Comparison of ENCODE assay signal across 8 mouse cellular contexts in the genomic region with DNA sequence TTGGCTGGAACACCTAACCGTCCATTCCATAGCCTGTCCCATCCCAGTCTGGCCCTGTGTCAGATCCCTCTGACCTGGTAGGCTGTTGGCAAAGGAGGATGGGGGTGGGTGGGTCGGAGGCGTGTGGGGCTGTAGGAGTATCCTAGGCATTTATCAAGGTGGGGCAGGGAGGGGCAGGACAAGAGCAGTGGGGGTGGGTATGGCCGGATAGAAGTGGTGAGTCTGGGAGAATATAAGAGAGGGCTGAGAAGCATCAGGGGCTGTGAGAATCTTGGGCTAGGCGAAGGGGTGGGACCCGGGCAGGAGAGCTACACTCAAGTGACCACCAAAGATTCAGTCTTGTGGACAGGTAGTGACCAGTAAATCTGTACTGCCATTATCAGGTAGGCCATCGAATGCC. TPM values are rescaled to one million over a fixed set of nuclear protein-coding genes. Genes with fewer than 3 reads are reported as not detected.
A peak's percentile ranks its signal among the peaks of the same experiment; 100 is the strongest.
DNase-seq lines count a peak whose midpoint lies in the region; ATAC-seq and TF ChIP-seq lines count a peak whose summit lies in the region.

No protein-coding gene starts in this region.

- no peak for TF ChIP-seq CTCF in gastrocnemius, adult 2 months (IDR thresholded peaks at IDR 0.05)
- TF ChIP-seq CTCF in thymus, adult 2 months (IDR thresholded peaks at IDR 0.05; ENCODE audit: borderline replicate concordance, control insufficient read depth, extremely low read depth, insufficient read depth, low read length, poor library complexity), result no peak

- 90% methylated on average over 7 of the region's 7 CpGs for WGBS in thymus, adult 2 months
- 54% methylated on average over 7 of the region's 7 CpGs for whole genome bisulfite sequencing in liver, embryonic 13.5 days (ENCODE audit: insufficient replicate concordance)

- H3K9ac ChIP-seq in liver, embryonic 13.5 days, result no peak overlapping the region

- H3K4me2 ChIP-seq in liver, embryonic 13.5 days, result peak overlapping the region; percentile 57

- intact Hi-C loops in gastrocnemius, adult 2 months (cut with DNase I), result no loop called here

- no peak for ATAC-seq in liver, embryonic 13.5 days (ENCODE audit: low read depth)
- ATAC-seq in megakaryocyte progenitor cell, adult 5-6 weeks (replicated peaks; ENCODE audit: poor library complexity), result no peak

- H3K4me1 ChIP-seq in thymus, adult 2 months (replicated peaks; ENCODE audit: control insufficient read depth, insufficient read depth, low read length), result peaks cover 33% of the 10 kb centered on the region
- peaks cover 3% of the 10 kb centered on the region; the same call in 1 of the 2 replicates for H3K4me1 ChIP-seq in liver, embryonic 13.5 days (replicated peaks)

- peaks cover 3% of the 10 kb centered on the region; the same call in 1 of the 2 replicates for H3K27me3 ChIP-seq in thymus, adult 2 months (ENCODE audit: control insufficient read depth, insufficient read depth, low read length)
- H3K27me3 ChIP-seq in liver, embryonic 13.5 days, result peaks cover 43% of the 10 kb centered on the region

- no peaks in the 10 kb centered on the region for H3K36me3 ChIP-seq in thymus, adult 2 months (ENCODE audit: control insufficient read depth, insufficient read depth, low read length)
- no peaks in the 10 kb centered on the region for H3K36me3 ChIP-seq in liver, embryonic 13.5 days

- peak overlapping the region; percentile 69 for H3K4me3 ChIP-seq in gastrocnemius, adult 2 months
- H3K4me3 ChIP-seq in thymus, adult 2 months (ENCODE audit: control insufficient read depth, insufficient read depth, low read length), result peak overlapping the region; percentile 25
- no peak overlapping the region; the same call in 1 of the 2 replicates for H3K4me3 ChIP-seq in liver, embryonic 13.5 days (replicated peaks)

- no peak for TF ChIP-seq POLR2A in thymus, adult 2 months (IDR thresholded peaks at IDR 0.05; ENCODE audit: control insufficient read depth, extremely low read depth, insufficient read depth, low read length, poor library complexity)

- no peak for DNase-seq in gastrocnemius, adult 2 months
- no peak for DNase-seq in gastrocnemius, adult 8-10 months (ENCODE audit: low spot score in 2 of 2)
- DNase-seq in thymus, adult 2 months, result no peak
- DNase-seq in thymus, postnatal 25 days, result no peak
- DNase-seq in liver, embryonic 13.5 days, result no peak
- no peak for DNase-seq in frontal cortex, postnatal 25 days (ENCODE audit: low spot score in 2 of 2)
- DNase-seq in adrenal gland, adult 8-10 months, result no peak

- no peaks in the 10 kb centered on the region for H3K9me3 ChIP-seq in liver, embryonic 13.5 days (replicated peaks)

- peak overlapping the region; percentile 57 for H3K27ac ChIP-seq in gastrocnemius, adult 2 months
- H3K27ac ChIP-seq in thymus, adult 2 months (ENCODE audit: control insufficient read depth, insufficient read depth, low read length), result no peak overlapping the region
- H3K27ac ChIP-seq in liver, embryonic 13.5 days, result no peak overlapping the region

RNA-seq across cellular contexts. Expression of a gene that starts 0.7 kb away (rescaled TPM):
- total RNA-seq in gastrocnemius, adult 2 months (2021), result 1 to 10 TPM; 4.1 to 4.9 TPM
- 1 to 10 TPM; 3.5 to 5.1 (median 3.6) TPM for total RNA-seq in gastrocnemius, adult 8-10 months (2022)
- 144 and 156 TPM in 2 replicates for polyA plus RNA-seq in thymus, adult 2 months (2012; rRNA removed)
- 6.9 and 9.2 TPM in 2 replicates for polyA plus RNA-seq in liver, embryonic 13.5 days (2015; fragmentation: Nextera tagmentation; extraction: Ambion mirVana)
- total RNA-seq in megakaryocyte progenitor cell, adult 5-6 weeks (2015), result 4.3 and 7.5 TPM in 2 replicates
- total RNA-seq in megakaryocyte progenitor cell, adult 5-6 weeks (2017), result 3.4 and 3.6 TPM in 2 replicates
- total RNA-seq in adrenal gland, adult 8-10 months (2022), result 10 to 100 TPM; 42.4 to 95.1 (median 62.1) TPM

RNA-seq across cellular contexts. Expression of a gene that starts 27.6 kb away (rescaled TPM):
- total RNA-seq in gastrocnemius, adult 2 months (2021), result not detected
- total RNA-seq in gastrocnemius, adult 8-10 months (2022), result not detected
- 18.6 and 40.6 TPM in 2 replicates for polyA plus RNA-seq in thymus, adult 2 months (2012; rRNA removed)
- 0.44 and 0.87 TPM in 2 replicates for polyA plus RNA-seq in liver, embryonic 13.5 days (2015; fragmentation: Nextera tagmentation; extraction: Ambion mirVana)
- not detected in 2 replicates for total RNA-seq in megakaryocyte progenitor cell, adult 5-6 weeks (2015)
- total RNA-seq in megakaryocyte progenitor cell, adult 5-6 weeks (2017), result not detected in 2 replicates
- total RNA-seq in adrenal gland, adult 8-10 months (2022), result under 1 TPM in 3 of 4 experiments, not detected in 1; 0.09 to 0.70 (median 0.35) TPM

RNA-seq across cellular contexts. Expression of a gene that starts 54.4 kb away (rescaled TPM):
- total RNA-seq in gastrocnemius, adult 2 months (2021), result not detected
- total RNA-seq in gastrocnemius, adult 8-10 months (2022), result under 1 TPM in 3 of 4 experiments, not detected in 1; 0.07 to 0.43 (median 0.12) TPM
- 0.15 and 0.26 TPM in 2 replicates for polyA plus RNA-seq in thymus, adult 2 months (2012; rRNA removed)
- not detected in 2 replicates for polyA plus RNA-seq in liver, embryonic 13.5 days (2015; fragmentation: Nextera tagmentation; extraction: Ambion mirVana)
- not detected in 2 replicates for total RNA-seq in megakaryocyte progenitor cell, adult 5-6 weeks (2015)
- total RNA-seq in megakaryocyte progenitor cell, adult 5-6 weeks (2017), result not detected in 2 replicates
- total RNA-seq in adrenal gland, adult 8-10 months (2022), result not detected

Comparison
In these comparisons a context has a peak if more than half of its experiments do, and no peak if none do; other contexts are left out.
1. RNA of a gene that starts 0.7 kb away (total RNA-seq): 42.4 to 95.1 TPM in adrenal gland, adult 8-10 months; 4.1 to 4.9 TPM in gastrocnemius, adult 2 months, 3.4 to 7.5 TPM in megakaryocyte progenitor cell, adult 5-6 weeks and 3.5 to 5.1 TPM in gastrocnemius, adult 8-10 months; every median in the first group is over 4 times any median in the second.